Mouse (Mus musculus) embryonic stem cell, embryonic (primary cell): ENCODE measurements at regions not wholly inside any gene's neighbourhood (a gene's known extent, or its start where the extent isn't known, plus 50 kb on each side); places are given as distances from the start of the nearest gene placed in this dataset.
"Not testable (repeated sequence)": the region's sequence is repeated elsewhere in the genome, so short reads cannot be mapped to it uniquely, and the experiment has no call there.

Experiments
- CTCF ChIA-PET, 4 experiments: fragments of 300-600 bp in 2 of 4; fragments of 350-600 bp in 2 of 4; sonication (Branson Sonifier 250); formaldehyde crosslinking; loops; one replicate each; lab custom pipeline; 2022; ENCODE audit warnings: inconsistent platforms in 2 of 4; lab: Charles Lee
- POLR2A ChIA-PET, 4 experiments: fragments of 300-600 bp in 2 of 4; fragments of 350-600 bp in 2 of 4; sonication (Branson Sonifier 250); formaldehyde crosslinking; loops; one replicate each; lab custom pipeline; 2022; ENCODE audit warnings: antibody characterized with exemption in 4 of 4, inconsistent platforms in 1 of 4; lab: Charles Lee

DNA sequence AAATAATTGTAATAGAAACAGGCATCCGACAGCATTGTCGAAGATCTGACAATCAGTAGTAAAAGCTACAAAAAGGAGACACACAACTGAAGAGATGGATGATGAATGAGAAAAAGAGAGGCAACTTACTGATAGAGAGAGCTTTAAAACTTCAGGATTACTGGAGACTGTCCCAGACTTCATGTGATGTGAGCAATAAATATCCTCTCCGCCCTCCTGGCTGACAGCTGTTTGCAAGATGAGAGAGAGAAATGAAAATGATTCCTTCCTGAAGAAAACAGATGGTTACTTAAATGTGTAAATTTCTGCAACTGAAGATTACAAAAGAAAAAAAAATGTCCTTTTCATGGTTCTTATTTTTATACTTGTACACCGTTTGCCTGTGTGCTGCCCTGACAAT is 306.7 kb upstream of the Ncam2 start:
- CTCF ChIA-PET = no interaction called here
- POLR2A ChIA-PET = no interaction called here

DNA sequence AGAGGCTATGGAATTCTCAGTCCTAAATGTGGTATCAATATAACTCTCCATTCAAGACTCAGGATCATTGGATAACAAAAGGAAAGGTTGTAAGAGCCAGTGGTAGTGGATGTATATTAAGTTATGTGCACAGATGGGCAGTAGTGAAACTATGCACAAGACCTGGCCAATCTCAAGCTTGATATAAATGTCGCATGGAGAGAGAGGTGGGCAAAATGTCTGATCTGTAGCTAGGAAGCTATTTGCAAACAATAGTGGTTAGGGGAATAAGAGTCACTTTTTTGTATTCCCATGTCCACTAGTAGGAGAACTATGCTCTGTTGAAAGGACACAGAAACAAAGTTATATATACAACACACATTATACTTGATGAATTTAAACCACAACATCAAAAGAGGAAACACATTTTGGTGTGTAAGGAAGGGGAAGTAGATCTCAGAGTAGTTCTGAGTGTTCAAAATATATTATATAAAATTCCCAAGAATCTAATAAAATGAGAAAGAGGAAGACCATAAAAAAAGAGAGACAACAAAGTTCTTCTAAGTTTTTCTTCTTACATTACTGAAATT is 279.7 kb upstream of the Ncam2 start:
- POLR2A ChIA-PET = no interaction called here

DNA sequence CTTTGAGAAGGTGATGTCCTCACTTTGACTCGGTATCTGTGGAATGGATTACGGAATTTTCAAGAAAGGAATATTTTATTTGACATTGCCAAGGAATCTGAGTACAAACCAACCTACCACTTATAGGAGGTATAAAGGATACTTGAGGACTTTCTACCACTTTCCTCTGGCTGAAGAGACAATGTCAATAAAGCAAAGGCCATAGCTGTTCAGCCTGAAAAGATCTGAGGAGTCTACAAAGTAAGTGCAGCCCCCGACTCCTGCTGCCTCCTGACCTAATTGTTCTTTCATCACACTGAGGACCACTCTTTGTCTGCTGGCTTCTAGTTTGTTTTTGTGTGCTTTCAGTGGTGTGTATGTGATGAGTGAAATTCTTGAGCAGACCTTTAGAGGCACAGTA is 269.5 kb upstream of the Ncam2 start:
- POLR2A ChIA-PET = no interaction called here
- CTCF ChIA-PET = no interaction called here

More for the DNA sequence above, 279.7 kb upstream of the Ncam2 start:
- CTCF ChIA-PET = no interaction called here

DNA sequence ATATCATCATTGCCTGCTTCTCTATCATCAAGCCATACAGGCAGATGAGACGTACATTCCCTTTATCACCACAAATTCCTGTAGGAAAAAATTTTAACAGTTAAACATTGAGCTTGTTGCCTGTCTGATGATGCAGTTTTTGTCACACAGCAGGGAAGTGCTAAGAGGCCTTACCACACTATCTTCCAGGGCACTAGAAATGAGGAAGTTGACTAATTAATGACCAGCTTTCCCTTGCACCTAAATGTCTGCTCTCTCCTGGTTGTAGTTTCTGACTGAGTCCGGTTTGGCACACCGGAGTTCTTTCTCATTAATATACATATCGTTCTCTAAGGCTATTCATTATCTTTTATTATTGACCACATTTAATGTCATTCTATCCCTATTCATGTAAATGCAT is 269.0 kb upstream of the Ncam2 start:
- ChIA-PET POLR2A (no interaction called here), CTCF (interaction anchor here in 1 of 4 experiments (0.5 kb wide), 1 partner anchor 18 kb away, joined by 3 read pairs; no protein-coding TSS in a partner anchor)

DNA sequence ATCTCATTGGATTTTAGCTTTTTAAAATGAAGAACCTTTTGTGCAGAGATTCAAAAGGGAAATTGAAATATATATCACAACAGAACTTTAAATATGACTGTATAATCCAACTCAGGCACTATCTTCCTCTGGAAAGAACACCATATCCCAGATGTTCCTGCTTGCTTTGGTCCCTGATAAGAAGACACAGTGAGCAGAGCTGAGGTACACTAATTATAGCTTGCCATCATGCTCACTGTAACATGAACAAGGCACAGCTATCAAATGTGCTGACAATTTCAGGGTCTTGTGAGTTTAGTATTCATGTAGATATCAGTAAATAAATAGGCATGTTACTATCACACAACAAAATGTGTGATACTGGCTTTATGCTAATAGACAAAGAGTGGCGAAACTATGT is 264.8 kb upstream of the Ncam2 start:
- CTCF ChIA-PET = no interaction called here
- POLR2A ChIA-PET = no interaction called here

DNA sequence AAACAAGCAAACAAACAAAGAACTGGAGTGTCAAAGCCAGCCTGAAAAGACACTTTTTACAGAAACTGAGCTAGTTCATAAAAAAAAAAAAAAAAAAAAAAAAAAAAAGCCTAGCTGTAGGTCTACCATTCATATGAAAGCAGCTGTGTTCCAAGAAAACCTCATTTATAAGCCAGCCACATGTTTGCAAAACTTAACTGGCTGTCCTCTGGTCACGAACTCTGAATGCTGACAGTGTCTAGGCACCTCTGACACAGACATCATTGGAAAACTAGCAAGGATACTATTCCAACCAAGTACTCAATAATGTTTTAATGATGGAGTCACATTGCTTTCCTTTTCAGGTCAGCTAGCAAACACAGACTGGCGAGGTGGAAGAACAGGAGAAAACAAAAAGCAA is 238.4 kb upstream of the Ncam2 start:
- ChIA-PET CTCF (interaction anchor here in 1 of 4 experiments (0.7 kb wide), 1 partner anchor 1579 kb away, joined by 3 read pairs; no protein-coding TSS in a partner anchor), POLR2A (no interaction called here)

DNA sequence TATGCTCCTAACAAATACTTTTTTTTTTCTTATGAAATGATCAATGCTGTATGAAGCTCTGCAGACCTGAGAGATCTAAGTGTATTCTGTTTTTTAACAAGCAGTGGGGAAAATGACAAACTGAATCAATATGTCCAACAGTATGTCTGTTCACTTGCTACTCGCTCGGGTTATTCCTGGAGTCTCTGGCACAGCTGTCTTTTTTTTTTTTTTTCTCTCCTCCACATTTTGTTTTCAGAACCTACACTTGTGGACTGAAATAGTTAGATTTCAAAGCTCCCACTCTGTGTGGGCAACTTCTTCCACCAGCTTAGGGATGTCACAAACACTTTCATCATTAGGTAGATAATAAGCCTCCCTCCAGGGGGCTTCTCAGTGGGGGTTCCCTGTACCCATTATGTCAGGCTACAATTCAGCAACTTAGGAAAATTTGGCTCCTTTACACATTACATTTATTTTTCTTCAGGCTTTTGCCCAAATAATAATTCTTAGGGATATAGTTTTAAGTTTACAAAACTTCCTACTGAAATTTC is 218.9 kb upstream of the Ncam2 start:
- POLR2A ChIA-PET = interaction anchor here in 1 of 4 experiments (0.6 kb wide), 1 partner anchor 1097 kb away, joined by 4 read pairs; no protein-coding TSS in a partner anchor
- CTCF ChIA-PET = interaction anchor here in 1 of 4 experiments (0.6 kb wide), 1 partner anchor 9 kb away, joined by 6 read pairs; no protein-coding TSS in a partner anchor

DNA sequence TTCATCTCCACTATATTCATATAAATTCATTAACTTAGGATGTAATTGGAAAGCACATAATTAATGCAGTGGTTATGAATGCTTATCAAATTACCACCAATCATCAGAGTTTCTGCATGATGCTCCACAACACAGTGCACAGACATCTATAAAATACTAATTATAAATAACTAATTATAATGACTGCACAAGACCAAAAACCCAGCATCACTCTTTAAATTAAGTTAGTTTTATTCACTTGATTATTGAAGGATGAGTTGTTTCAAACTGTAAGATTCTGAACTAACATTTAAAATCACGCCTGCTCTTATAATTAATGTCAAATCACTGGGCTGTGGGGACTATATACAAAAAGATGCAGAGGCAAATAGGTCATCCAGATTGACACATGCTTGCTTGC is 212.7 kb upstream of the Ncam2 start:
- ChIA-PET CTCF (no interaction called here), POLR2A (no interaction called here)

DNA sequence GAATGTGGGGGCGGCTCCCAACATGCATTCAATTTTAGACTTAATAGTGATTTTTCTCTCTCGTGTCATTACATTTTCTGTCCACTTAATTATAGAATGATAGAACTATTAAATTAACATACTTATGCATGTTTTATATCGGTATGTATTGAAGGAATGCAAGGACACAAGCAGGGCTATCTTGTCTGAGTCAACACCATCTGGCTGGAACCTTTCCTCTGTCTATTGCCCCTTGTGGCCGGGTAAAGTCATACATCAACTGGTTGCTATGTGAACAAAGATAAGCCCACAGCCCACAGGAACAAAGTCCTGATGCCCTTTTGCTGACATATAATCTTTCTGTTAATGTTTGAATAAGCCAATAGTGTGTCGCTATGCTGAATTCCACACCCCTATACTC is 163.7 kb upstream of the Ncam2 start:
- CTCF ChIA-PET, POLR2A ChIA-PET: not testable (repeated sequence)

DNA sequence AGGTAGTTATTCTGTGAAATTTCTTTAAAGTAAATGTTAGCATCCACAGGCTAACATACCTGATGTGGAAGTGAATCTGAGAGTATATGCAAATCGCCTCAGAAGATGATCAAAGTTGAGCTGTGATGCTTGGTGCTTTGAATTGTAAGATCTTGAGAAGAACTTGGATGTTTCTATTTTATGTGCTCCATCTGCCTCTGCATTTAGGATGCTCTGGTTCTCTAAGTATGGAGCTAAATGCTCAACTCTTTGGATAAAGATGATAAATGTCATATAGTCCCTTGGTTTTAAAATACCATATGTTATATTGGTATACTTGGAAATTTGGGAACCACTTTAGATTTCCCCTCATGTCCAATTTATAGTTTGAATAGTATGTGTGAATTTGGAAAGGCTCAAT is 159.2 kb upstream of the Ncam2 start:
- POLR2A ChIA-PET = no interaction called here
- CTCF ChIA-PET = no interaction called here

DNA sequence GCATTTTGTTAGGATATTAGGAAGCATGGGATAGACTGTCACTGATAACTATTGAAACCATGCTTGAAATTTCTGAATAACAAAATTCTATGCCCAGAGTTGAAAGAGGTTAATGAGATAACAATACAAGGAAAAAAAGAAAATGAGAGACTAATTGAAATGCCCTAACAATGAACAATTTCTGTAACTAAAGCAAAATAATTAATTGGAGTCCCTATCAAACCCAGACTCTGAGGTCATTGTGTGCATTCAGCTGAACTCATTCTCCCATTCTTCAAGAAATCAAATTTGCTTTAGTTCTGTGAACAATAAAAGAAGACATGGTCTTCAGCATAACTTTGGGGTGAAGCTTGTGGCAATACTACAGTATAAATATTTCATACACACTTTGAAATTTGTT is 154.8 kb upstream of the Ncam2 start:
- POLR2A ChIA-PET = no interaction called here
- CTCF ChIA-PET = no interaction called here

DNA sequence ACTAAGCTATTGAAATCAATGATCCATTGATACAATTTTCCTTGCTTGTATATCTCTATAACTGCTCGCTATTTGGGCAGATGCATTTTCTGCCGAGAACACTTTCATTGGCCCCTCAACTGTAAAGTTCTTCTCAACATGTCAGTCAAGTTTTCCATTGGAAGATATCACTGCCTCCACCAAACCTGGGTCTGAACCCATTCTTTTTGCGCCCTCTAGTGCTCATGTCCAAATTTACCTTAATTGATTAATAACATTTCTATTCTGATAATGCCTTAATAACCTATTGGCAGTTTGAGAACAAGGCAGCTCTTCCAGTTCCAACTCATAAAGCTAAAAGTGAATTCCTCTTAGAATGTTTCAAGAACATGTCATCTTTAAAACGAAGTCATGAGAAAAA is 132.2 kb upstream of the Ncam2 start:
- ChIA-PET CTCF (interaction anchor here in 1 of 4 experiments (0.6 kb wide), 1 partner anchor 121 kb away, joined by 3 read pairs; no protein-coding TSS in a partner anchor), POLR2A (no interaction called here)
